Mouse (Mus musculus) spleen, postnatal 36 days (tissue): Measurements from ENCODE around the gene Gm20388.

Source experiments
- DNase-seq, 2 experiments: peaks; one replicate each; pipeline ENCODE4 v3.0.0; 2022; ENCODE audit warnings: low spot score in 2 of 2, mixed read lengths in 1 of 2

Gm20388 gene

GRCm38 (mm10) chr8:122245161-122245560 lies 2334.5 kb downstream of the Gm20388 start:
- DNase-seq: no peak

- no peak for DNase-seq
Measured at GRCm38 (mm10) chr8:122246257-122247211, 2335.9 kb downstream of the Gm20388 start.

- DNase-seq: no peak
Measured at GRCm38 (mm10) chr8:122251739-122252138, 2341.1 kb downstream of the Gm20388 start.

- DNase-seq: no peak
Measured at GRCm38 (mm10) chr8:122252366-122252765, 2341.7 kb downstream of the Gm20388 start.

GRCm38 (mm10) chr8:122259351-122259750 lies 2348.7 kb downstream of the Gm20388 start:
- DNase-seq: peak in 1 of 2 experiments; percentile 28

- no peak for DNase-seq
Measured at GRCm38 (mm10) chr8:122260755-122261154, 2350.1 kb downstream of the Gm20388 start.

GRCm38 (mm10) chr8:122262835-122263234 lies 2352.2 kb downstream of the Gm20388 start:
- no peak for DNase-seq

GRCm38 (mm10) chr8:122264243-122264642 lies 2353.6 kb downstream of the Gm20388 start:
- no peak for DNase-seq

GRCm38 (mm10) chr8:122265522-122265921 lies 2354.9 kb downstream of the Gm20388 start:
- no peak for DNase-seq

- DNase-seq: no peak
Measured at GRCm38 (mm10) chr8:122266867-122267266, 2356.2 kb downstream of the Gm20388 start.

GRCm38 (mm10) chr8:122268861-122269260 lies 2358.2 kb downstream of the Gm20388 start:
- no peak for DNase-seq

- DNase-seq: peak; percentile 63 to 68
Measured at GRCm38 (mm10) chr8:122269404-122269803, 2358.8 kb downstream of the Gm20388 start.

- DNase-seq: no peak
Measured at GRCm38 (mm10) chr8:122270555-122270954, 2359.9 kb downstream of the Gm20388 start.

GRCm38 (mm10) chr8:122273152-122273551 lies 2362.5 kb downstream of the Gm20388 start:
- DNase-seq: peak; percentile 82

GRCm38 (mm10) chr8:122273826-122274225 lies 2363.2 kb downstream of the Gm20388 start:
- no peak for DNase-seq

GRCm38 (mm10) chr8:122274651-122275391 lies 2364.2 kb downstream of the Gm20388 start:
- no peak for DNase-seq

GRCm38 (mm10) chr8:122276308-122276707 lies 2365.7 kb downstream of the Gm20388 start:
- no peak for DNase-seq

GRCm38 (mm10) chr8:122277204-122277995 lies 2366.8 kb downstream of the Gm20388 start:
- peak in 1 of 2 experiments; percentile 58 for DNase-seq

- no peak for DNase-seq
Measured at GRCm38 (mm10) chr8:122280156-122280555, 2369.5 kb downstream of the Gm20388 start.

GRCm38 (mm10) chr8:122280588-122281316 lies 2370.1 kb downstream of the Gm20388 start:
- peak; percentile 70 to 78 for DNase-seq
